Mouse (Mus musculus) liver, embryonic 14.5 days (tissue): ENCODE measurements at regions not wholly inside any gene's neighbourhood (a gene's known extent, or its start where the extent isn't known, plus 50 kb on each side); places are given as distances from the start of the nearest gene placed in this dataset.

Experiments used
- CTCF ChIP-seq: IDR thresholded peaks from 2 replicates; pipeline ENCODE4 v1.5.1; 2016; ENCODE audit warnings: antibody characterized with exemption, low read depth, control low read depth
- EP300 ChIP-seq: IDR thresholded peaks from 2 replicates; pipeline ENCODE4 v1.6.1; 2016; ENCODE audit warnings: antibody characterized with exemption, low read depth

- TF ChIP-seq CTCF: no peak
- TF ChIP-seq EP300: no peak
Measured at GRCm38 (mm10) chr17:51500751-51501150, 321.6 kb upstream of the Tbc1d5 start.
